Mouse (Mus musculus) megakaryocyte, embryonic 14.5 days (primary cell): ENCODE results near the gene Zfp84.

Experiments used
- FLI1 ChIP-seq: IDR thresholded peaks from 2 replicates; pipeline ENCODE4 v1.6.1; 2012; ENCODE audit warnings: low read length, inconsistent platforms, mixed read lengths
- GATA1 ChIP-seq: IDR thresholded peaks from 3 replicates; pipeline ENCODE4 v1.6.1; 2012; ENCODE audit warnings: mixed read lengths, low read length, inconsistent platforms, borderline replicate concordance

- TF ChIP-seq GATA1, result no peak
- no peak for TF ChIP-seq FLI1
These were observed 24.6 kb downstream of the Zfp84 start for GRCm38 (mm10) chr7:29792906-29793305.
